Mouse (Mus musculus) c-Kit-negative CD71-positive TER-119-positive erythroid progenitor cells, embryonic 14.5 days (primary cell): Measurements from ENCODE around the gene Gm45623.

Experiments
- DNase-seq: peaks from one replicate; pipeline ENCODE4 v3.0.0-alpha.2; 2013; ENCODE audit warnings: low read depth, low spot score

The Gm45623 gene

DNA sequence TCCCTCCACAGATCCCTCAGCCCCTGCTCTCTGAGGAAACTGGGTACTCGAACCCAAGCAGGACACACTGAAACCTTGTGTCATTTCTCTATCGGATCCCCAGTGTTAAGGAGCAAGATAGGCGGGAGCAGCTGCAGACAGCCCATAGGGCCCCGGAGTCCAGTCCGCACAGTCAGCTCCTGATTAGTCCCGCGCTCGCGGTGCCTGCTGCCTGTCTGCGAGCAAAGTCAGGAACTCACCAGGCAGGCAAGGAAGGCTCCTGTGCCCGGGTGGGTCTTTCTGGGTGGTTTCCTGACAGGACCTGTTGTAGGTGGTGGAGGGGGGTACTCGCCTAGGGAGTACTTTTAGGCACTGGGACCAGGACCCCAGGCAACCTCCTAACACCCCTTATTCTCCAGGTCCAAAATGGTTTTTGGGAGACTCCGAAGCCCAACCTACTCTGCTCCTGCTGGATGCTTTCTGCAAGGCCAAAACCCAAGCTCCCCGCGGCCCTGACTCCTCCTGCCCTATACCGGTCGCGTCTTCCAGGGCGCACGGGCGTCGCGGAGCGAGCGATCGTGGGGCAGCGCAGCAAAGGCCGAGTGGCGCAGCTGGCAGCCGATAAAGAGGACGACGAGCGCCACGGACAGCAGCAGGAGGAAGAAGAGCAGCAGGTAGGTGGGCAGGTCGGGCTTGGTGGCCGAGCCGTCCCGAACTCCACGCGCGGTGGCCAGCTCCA, 994 bp downstream of the Gm45623 start:
- DNase-seq, result no peak

DNA sequence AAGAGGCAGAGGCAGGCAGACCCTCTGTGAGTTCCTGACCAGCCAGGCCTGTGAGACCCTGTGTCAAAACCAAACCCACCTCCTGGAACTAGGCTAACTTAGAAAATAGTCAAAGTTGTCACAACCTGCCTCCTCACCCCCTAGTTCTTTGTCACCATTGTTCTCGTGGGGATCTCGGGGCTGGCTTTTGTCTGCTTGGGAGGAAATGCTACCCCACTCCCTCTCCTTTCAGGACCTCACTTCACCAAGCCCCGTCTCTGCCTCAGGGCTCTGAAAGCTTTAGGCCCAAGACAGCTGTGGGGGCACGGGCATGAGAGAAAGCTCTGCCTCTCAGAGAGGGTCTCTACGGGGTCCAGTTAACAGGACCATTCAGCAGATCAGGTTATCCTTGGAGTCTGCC, 1.9 kb downstream of the Gm45623 start:
- DNase-seq, result no peak

DNA sequence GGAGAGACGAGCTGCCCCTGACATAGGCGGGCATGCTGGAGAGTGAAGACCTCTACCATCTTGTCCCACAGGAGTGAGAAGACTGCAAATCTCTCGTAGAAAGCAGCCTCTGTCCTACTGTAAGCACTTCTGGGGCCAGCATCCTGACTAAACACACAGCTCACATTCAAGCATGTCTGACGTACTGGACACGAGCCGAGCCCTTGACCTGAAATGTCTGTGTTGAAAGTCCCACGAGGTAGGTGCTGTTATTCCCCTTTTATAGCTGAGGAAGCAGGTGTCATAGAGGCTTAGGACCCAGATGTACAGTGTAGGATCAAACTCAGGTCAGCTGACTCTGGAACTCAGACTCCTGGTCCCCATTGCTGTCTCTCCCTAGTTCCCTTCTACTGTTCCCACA, 4.2 kb downstream of the Gm45623 start:
- no peak for DNase-seq

DNA sequence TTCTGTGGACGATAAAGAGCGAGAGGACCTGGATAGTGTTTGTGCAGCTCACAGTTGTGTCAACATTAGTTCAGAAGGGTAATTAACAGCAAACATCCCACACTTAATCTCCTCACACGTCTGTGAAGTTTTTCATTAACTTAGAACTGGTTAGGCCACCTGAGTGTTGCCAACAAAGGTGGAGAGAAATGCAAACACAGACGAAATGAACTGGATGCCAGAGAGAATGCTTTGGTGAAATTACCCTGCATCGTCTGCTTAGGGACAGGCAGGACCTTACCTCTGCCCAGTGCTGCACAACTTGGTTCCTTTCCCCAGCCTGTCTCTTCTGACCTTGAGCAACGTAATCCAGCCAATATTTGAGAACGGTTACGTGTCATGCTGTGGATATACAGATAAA, 6.1 kb downstream of the Gm45623 start:
- DNase-seq, result no peak

DNA sequence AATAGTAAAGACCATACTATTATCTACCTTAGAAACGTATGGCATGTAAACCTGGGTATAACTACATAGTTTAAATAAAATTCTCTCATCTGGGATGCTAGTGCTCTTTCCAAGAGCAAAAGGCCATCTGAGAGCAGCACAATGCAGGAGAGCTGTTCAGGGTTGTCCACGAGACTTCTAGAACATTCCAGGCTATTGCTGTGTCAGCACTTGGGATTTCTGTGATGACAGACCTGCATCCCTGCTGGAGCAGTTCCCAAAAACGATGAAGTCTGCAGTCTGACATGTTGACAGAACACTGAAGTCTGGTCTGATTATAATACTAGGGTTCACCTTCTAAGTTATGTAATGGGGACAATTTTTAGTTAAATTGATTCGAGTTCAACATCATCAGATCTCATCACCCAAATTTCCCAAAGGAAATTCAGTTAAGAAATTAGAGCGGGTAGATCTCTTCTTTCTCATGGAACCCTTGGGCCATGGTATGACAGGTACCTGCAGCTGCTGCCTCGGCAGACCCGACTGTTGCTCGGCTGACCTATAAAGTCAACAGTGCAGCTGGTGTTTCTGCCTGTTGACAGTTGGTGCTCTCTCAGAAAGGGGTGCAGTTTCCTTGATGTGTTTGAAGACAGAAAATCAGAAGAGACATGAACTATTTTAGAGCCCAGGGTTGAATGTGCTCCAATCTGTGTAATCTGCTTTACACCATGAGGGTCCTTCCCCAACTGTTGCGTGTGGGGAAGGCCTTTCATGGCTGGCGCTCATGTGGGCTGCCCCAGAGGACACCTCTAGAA, 6.7 kb downstream of the Gm45623 start:
- no peak for DNase-seq

DNA sequence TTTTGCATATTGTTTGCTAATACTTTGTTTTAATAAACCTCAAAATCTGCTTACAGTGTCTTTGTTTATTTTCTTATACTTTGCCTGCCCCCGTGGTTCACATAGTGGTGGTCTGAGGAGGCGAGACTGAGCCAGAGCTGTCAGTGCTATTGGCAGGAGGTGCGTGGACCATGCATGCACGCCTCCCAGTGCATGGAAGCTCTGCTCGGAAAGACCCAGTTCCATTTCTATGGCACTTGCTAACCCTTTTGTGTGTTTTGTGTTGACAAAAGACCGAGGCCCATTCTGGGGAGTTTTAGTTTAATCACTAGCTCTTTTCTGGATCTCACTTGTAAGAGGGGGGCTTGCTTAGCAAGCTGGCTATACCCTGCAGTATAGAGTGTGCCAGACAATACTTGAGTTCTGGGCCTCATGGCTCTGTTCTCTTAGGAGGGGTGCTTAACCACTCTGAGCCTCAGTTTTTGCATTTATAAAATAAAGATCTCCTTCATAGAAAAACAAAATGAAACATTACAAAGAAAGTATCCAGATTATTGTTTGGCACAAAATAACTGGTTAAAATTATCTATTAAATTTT, 11.2 kb downstream of the Gm45623 start:
- no peak for DNase-seq

DNA sequence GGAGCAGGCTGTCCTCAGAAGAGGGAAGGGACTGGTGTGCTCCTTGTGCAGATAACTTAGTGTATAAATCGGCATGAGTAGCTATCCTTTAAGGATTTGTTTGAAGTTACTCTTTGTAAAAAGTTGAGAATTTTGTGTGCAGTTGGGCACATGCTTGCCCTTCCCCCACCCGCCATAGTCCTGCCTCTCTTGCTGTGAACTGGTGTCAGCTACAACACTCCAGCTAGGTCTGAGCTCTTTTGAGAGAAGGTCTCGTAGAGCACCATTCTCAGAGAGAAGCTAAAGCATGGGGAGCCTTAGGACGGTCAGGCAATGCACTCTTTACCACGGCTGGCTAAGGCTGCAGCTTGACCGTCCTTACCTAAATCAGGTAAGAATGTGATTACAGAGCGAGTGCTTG, 11.9 kb downstream of the Gm45623 start:
- DNase-seq, result no peak

DNA sequence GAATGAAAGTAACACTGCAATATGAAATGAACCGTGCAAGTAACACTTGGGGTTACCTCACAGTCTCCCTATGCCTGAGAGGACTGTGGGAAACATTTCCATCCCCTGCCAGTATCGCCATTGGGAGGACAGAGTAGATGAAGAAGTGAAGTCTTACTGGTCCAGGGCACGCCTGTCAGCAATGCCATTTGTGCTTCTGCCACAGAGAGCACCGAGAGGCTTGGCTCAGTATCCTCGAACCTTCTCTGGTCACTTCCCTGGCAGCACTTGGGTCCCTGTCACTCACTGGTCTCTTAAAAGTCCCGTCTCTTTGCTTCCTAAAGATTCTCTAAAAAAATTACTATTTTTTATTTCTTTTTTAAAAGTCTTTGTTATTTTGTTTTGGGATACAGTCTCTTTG, 13.1 kb downstream of the Gm45623 start:
- no peak for DNase-seq

DNA sequence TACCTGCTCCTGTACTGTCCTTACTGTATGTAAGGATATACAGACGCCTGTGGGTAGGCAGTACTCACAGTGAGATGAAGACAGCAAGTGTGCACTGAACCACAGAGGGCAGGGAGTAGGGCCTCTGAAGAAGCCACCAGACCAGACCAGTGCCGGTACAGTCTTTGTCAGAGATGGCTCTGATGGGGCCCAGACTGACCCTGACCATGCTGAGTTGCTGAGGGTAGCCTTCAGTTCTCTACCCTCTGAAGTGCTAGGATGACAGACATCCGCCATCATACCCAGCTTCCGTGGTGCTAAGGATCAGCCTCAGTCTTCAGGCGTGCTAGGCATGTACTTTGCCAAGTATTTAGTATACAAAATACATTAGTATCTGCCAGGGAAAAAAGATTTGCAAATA, 14.1 kb downstream of the Gm45623 start:
- no peak for DNase-seq

DNA sequence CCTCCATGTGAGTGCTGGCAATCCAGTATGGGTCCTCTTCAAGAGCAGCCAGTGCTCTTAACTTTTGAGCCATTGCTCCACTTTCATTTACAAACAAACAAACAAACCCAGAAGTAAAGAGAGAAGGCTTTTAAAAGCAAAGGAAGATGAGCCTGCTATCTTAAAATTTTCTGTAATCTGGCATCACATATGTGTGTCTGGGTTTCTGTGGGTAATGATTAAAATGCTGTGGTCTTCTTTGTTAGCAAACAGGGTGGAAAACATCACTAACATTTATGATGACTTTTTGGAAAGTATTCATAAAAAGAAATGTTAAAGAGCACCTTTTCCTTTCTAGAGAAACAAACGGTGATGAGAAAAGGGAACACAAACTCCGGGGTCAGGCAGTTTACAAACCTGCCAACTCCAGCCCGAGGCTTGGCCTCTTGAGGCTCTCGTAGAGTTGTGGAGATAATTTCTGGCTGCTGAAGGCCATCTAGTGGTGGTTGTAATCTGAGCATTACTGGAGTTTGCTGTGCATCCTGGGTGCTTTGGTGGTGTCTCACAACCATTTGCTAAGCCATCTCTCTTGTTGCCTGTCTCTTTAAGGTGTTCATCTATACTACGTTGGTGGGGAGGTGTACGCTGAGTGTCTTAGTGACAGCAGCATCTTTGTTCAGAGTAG, 18.3 kb downstream of the Gm45623 start:
- no peak for DNase-seq

DNA sequence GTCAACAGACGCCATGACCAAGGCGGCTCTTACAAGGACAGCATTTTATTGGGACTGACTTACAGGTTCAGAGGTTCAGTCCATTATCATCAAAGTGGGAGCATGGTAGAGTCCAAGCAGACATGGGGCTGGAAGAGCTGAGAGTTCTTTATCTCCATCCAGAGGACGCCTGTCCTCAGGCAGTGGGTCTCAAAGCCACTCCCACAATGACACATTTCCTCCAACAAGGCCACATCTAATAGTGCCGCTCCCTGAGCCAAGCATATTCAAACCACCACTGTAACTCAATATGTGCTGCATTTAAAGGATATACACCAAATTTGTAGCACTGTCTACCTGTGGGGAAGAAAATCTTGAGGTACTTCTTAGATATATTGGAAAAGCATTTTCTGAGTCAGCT, 19.0 kb downstream of the Gm45623 start:
- no peak for DNase-seq

DNA sequence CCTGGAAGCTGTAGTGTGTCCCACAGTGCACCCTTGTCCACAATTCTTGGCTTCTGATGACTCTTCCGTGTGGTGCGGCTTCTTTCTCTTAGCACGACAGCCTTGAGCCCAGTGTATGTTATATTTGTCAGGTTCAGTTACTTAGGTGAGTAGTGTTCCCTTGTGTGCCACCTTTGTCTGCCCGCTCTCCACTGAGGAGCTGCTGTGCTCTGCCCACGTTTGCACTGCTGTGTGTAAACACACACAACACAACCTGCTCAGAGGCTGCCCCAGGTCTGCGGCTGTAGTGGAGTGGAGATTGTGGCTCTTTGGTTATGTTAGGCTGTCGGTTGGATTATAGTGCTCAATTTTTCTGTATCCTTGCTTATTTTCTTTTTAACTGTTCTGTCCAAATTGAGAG, 24.6 kb downstream of the Gm45623 start:
- DNase-seq, result no peak

DNA sequence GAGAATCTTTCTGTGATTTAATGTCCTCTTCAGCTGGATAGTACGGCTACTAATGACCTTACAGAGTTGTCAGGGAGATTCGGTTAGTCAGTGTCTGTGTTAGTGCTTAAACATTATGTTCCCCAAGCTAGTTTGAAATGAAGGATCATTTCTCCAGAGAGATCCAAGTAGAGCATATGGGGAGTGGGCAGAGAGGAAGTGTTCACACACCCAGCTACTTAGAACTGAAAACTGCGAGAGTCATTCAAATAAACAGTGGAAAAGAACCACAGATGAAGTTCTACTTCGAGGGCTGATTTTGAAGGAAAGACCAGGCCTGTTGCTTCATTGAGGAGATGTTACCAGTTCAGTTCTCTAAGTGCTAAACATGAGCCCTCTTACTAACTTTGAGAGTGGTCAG, 27.1 kb downstream of the Gm45623 start:
- no peak for DNase-seq

DNA sequence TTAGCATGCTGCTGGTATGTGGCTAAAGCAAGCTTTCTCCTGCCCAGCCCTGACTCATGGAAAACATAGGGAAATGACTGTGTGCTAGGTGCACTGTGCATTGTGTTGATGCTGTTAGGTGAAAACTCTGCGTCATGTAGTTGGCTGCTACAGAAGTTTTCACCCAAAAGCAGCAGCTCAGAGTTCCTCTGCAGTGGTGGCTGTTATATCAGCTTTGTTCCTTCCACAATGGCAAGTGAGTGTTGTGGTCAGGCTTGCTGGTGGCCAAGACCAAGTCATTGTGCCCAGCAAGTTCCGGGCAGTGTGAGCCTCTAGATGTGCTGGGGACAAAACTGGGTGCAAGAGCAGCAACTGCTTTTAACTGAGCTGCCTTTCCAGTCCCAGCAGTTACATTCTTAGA, 41.4 kb downstream of the Gm45623 start:
- DNase-seq, result no peak

DNA sequence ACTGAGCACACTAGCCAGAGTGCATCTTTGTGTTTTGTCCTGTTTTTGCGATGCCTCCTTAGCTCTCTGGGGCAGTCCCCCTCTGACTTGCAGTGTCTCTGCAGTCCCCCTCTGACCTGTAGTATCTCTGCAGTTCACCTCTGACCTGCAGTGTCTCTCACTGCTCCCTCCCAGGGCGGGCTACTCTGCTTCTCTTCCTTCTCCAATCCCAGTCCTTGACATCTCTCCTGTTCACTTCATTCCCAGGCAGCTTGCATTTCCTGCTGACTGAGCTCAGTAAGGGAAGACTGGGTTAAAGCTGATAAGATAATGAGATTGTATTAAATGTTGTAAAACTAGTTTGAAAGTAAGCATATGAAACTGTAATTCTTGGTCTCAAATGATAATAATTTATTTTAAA, 43.0 kb downstream of the Gm45623 start:
- no peak for DNase-seq

DNA sequence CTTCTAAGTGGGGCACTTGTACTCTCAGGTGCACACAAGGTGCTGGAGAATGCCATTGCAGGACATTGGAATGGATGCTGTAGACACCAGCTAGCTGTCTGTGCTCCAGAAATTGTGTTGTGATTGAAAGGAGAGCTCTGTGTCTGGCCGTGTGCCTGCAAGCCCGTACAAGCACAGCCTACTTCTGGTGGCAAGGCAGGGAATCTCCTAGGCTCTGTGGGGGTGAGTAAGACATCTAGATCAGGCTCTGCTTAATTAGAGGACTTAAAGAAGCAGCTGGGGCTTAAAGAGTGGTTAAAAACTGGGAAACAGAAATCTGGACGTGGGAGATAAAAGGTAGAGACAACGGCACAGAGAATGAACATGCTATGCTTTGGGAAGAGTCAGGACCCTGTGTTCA, 46.0 kb downstream of the Gm45623 start:
- no peak for DNase-seq

DNA sequence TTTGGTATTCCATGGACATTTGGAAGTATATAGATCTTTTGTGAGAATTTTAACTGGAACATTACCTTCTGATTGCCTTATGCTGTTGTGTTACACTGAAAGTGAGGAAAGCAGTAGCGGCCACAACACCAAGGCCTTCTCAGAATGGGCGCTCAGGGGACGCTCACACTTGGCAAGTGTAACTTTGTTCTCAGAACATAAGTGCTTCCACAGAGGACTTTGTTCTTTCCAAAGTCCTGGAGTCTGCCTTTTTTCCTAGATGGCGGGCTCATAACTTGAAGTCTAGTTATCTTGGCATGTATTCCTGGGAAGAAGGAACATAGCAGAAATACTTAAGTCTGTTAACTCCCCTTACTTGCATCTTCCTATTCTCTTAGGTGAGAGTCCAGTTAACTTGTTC, 46.5 kb downstream of the Gm45623 start:
- DNase-seq, result no peak

DNA sequence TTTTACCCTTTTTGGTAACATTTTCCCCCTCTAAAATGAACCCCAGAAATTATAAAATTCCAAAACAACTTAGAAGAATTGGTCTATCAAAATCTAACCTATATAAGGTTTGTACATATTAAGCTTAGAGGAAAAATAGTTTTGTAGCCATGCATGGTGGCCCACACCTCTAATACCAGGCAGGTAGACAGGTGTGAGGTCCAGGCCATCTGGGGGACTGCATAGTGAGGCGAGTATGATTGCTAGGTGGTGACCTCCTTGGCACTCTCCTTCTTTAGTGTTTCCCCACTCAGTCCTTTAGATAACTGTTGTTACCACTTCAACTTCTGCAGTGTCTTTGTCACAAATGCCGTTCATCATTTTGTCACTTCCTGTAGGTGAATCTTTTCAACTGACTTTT, 49.0 kb downstream of the Gm45623 start:
- no peak for DNase-seq

DNA sequence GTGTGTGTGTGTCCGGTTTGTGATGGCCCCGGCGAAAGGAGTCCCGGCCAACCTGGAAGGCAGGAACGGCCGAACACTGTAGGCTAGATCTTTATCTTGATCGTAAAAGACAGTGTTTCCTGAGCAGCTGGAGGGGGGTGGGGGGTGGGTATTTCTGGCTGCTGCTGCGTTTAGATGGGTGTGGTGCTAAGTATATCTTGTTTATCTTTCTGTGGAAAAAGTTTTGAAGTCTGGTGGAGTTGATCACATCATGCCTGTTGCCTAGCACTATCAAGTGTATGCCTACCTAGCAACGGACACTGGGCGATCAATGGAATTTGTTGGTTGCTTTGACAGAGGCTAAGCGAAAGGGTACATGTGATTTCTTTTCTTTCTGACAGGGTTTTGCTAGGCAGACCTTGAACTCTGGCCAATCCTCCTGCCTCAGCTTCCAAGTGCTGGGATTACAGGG, 49.7 kb downstream of the Gm45623 start:
- no peak for DNase-seq

DNA sequence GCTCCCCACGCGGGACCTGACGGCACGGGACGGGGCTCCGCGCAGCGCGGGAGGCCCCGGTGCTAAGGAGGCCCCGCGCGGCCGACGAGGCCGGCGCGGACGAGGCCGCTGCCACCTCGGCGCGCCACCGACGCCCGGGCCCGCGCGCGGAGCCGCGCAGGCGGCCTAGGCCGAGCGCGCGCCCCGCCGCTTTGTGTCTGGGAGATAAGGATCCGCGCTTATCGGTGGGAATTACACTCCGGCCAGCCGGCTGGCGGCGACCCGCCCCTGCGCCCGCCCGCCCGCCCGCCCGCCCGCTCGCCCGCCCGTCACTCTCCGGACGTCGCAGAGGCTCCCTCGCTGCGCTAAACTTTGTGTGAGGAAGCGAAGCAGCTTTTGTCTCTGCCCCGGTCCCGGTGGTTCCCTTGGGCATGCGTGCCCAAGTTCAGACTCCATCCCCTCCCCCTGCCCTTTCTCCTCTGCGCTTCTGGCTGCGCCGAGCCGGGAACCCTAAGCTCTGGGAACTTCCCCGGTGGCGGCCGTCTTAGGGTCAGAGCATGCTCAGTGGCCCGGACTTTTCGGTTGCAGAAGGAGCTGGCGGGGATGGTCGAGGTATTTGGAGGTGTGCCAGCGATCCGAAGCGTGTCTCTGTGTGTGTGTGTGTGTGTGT, 50.3 kb downstream of the Gm45623 start:
- DNase-seq, result no peak

DNA sequence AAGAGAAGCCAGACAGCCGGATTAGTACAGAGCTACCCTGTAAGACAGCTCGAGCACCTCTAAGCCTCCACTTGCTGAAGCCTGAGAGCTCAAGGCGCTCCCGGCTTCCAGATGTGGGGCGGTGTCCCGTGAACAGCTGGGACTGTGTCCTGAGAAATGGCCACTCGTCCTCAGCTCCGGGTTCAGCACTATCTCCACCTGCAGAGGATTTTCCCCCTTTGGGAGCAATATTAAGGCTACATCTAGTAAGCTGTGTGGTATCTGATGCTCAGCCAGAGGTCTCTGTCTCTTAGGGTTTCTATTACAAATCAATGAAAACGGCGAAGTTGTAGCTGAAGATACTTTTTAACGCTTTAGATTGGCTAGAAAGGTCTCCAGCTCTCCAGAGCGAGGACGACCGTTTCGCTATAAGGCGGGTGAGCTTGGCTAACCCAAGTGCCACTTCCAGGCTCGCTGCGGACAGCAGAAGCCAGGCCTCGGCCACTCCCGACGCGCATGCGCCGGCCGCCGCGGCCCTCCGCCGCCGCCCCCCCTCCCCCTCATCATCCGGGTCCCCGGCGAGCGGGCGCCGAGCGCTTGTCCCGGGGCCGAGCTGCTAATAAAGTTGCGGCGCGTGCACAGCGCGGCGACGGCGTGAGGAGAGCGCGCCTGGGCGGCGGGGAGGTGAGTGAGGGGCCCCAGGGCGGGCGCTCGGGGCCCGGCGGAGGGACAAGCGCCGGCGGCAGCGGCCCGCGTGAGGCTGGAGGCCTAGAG, 51.0 kb downstream of the Gm45623 start, which contains the start of gene Smad5:
Gene Smad5 (plus strand): TSS at position 542 of the 753 bp plus-strand sequence.
- no peak for DNase-seq
